Mouse (Mus musculus) midbrain, embryonic 12.5 days (tissue): ENCODE results near the gene Tmem252. TPM values are rescaled to one million over a fixed set of nuclear protein-coding genes. Genes with fewer than 3 reads are reported as not detected.

ENCODE experiments used
- polyA plus RNA-seq: library from polyadenylated mRNA; unstranded; fragments of >200 nt; fragmentation: Nextera tagmentation; extraction: Ambion mirVana; gene quantifications from 2 replicates; pipeline ENCODE4 v1.2.1, GENCODE M21; 2016

The Tmem252 gene
- polyA plus RNA-seq, 1 experiment from 2014 or later, result 0.70 TPM

Other genes starting within 250 kb of the Tmem252 start
- 62.7 and 65.3 TPM in 2 replicates for gene Fam122a, start 196.7 kb upstream of the Tmem252 start, polyA plus RNA-seq
- gene Pip5k1b, start 118.1 kb upstream of the Tmem252 start, polyA plus RNA-seq, result 2.3 and 2.7 TPM in 2 replicates
- gene Pgm5, start 187.8 kb downstream of the Tmem252 start, polyA plus RNA-seq, result 0.64 and 0.93 TPM in 2 replicates
- gene Gm10053, start 201.7 kb downstream of the Tmem252 start, polyA plus RNA-seq, result 203 and 209 TPM in 2 replicates
- 0.09 and 0.18 TPM in 2 replicates for gene Foxd4, start 227.2 kb downstream of the Tmem252 start, polyA plus RNA-seq